Mouse (Mus musculus) liver, embryonic 11.5 days (tissue): ENCODE data around the gene Cstb. TPM values are rescaled to one million over a fixed set of nuclear protein-coding genes. Genes with fewer than 3 reads are reported as not detected.

ENCODE experiments used
- ATAC-seq: fragments of 200-750 bp; cut with Nextera tagmentation; replicated peaks from 2 replicates; pipeline ENCODE4 v1.8.0; 2017; ENCODE audit warnings: moderate number of reproducible peaks, mild to moderate bottlenecking, moderate TSS enrichment, moderate library complexity; ENCODE audit not compliant: low FRiP score
- DNase-seq: peaks from one replicate; pipeline ENCODE4 v3.0.0-alpha.2; 2017; ENCODE audit warnings: low spot score
- H3K27ac ChIP-seq: fragments of 300-500 bp; sonication (generic); 2 replicates; pipeline ENCODE4 v1.5.1; 2014; ENCODE audit warnings: mild to moderate bottlenecking, low read depth, low read length, control low read depth
- H3K27me3 ChIP-seq: fragments of 300-500 bp; sonication (generic); replicated peaks from 2 replicates; pipeline ENCODE4 v1.6.1; 2014; ENCODE audit warnings: low read length, mixed read lengths; ENCODE audit not compliant: control insufficient read depth, insufficient read depth
- H3K36me3 ChIP-seq: fragments of 300-500 bp; sonication (generic); 2 replicates; pipeline ENCODE4 v1.6.1; 2014; ENCODE audit warnings: mild to moderate bottlenecking, low read length, moderate library complexity, mixed read lengths; ENCODE audit not compliant: control insufficient read depth, insufficient read depth
- H3K4me1 ChIP-seq: fragments of 300-500 bp; sonication (generic); replicated peaks from 2 replicates; pipeline ENCODE4 v1.6.1; 2014; ENCODE audit warnings: low read length, mixed read lengths; ENCODE audit not compliant: control insufficient read depth, insufficient read depth
- H3K4me2 ChIP-seq: fragments of 300-500 bp; sonication (generic); 2 replicates; pipeline ENCODE4 v1.6.1; 2014; ENCODE audit warnings: mild to moderate bottlenecking, control low read depth, moderate library complexity
- H3K4me3 ChIP-seq: fragments of 300-500 bp; sonication (generic); 2 replicates; pipeline ENCODE4 v1.5.1; 2014; ENCODE audit warnings: low read depth, low read length, control low read depth
- H3K9ac ChIP-seq: fragments of 300-500 bp; sonication (generic); 2 replicates; pipeline ENCODE4 v1.6.1; 2014; ENCODE audit warnings: low read depth, low read length, control low read depth
- H3K9me3 ChIP-seq: fragments of 300-500 bp; sonication (generic); 2 replicates; pipeline ENCODE4 v1.6.1; 2016; ENCODE audit warnings: low read length, inconsistent platforms, mixed read lengths; ENCODE audit not compliant: control insufficient read depth
- WGBS: fragments of 180-500 bp; shearing (Covaris S2); extraction: QIAGEN DNeasy Blood & Tissue Kit; methylation state at CpG from one replicate; pipeline ENCODE4 v1.1.7; 2014; 5-methylcytosine and 5-hydroxymethylcytosine counted together
- polyA plus RNA-seq: library from polyadenylated mRNA; unstranded; fragments of >200 nt; fragmentation: Nextera tagmentation; extraction: Ambion mirVana; gene quantifications from 2 replicates; pipeline ENCODE4 v1.2.1, GENCODE M21; 2014

Gene Cstb
- polyA plus RNA-seq, 1 experiment from 2014 or later, result 148 TPM

GRCm38 (mm10) chr10:78466647-78467046 lies 41.2 kb downstream of the Cstb start:
- Histone ChIP-seq H3K4me2 (no peak overlapping the region), H3K9ac (no peak overlapping the region), H3K27me3 (no peaks in the 10 kb centered on the region), H3K9me3 (no peaks in the 10 kb centered on the region), H3K4me3 (no peak overlapping the region), H3K4me1 (peaks cover 12% of the 10 kb centered on the region; the same call in 1 of the 2 replicates), H3K36me3 (no peaks in the 10 kb centered on the region), H3K27ac (no peak overlapping the region)
- DNase-seq (no peak), ATAC-seq (no peak)
- 87% methylated on average over 9 of the region's 9 CpGs for WGBS

DNA sequence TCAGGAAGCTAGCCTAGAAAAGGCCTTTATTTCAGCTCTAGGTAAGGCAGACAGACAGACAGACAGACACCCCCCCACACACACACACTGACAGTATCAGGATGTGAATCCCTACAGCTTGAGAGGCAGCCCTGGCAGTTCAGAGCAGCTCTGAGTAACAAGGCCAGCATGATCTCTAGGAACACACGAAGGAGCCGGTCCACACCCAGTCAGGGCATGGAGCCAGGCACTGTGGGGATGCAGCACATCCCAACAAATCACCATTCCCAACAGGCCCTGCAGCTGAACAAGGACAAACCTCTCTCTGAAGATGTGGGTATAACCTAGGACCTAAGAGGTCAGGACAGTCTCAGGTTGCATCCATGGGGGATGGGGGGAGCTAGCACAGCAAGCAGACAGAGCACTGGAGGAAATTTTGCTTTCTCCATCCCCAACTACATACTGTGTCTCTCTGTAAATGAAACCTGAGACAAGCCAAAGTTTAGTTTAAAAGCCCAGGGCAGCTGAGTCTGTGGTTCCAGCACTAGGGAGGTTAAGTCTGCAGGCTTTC lies 42.4 kb downstream of the Cstb start:
- Histone ChIP-seq H3K27ac (no peak overlapping the region), H3K4me3 (no peak overlapping the region), H3K4me2 (no peak overlapping the region), H3K4me1 (peaks cover 12% of the 10 kb centered on the region; the same call in 1 of the 2 replicates), H3K36me3 (no peaks in the 10 kb centered on the region), H3K9ac (no peak overlapping the region), H3K9me3 (no peaks in the 10 kb centered on the region), H3K27me3 (no peaks in the 10 kb centered on the region)
- WGBS, result 65% methylated on average over 2 of the region's 2 CpGs
- no peak for ATAC-seq
- no peak for DNase-seq

GRCm38 (mm10) chr10:78470582-78471313 lies 45.3 kb downstream of the Cstb start:
- H3K36me3 ChIP-seq, result no peaks in the 10 kb centered on the region
- WGBS, result 52% methylated on average over 15 of the region's 15 CpGs
- no peaks in the 10 kb centered on the region for H3K9me3 ChIP-seq
- ATAC-seq (no peak), DNase-seq (no peak)
- H3K9ac ChIP-seq, result no peak overlapping the region
- H3K4me3 ChIP-seq, result no peak overlapping the region
- H3K4me2 ChIP-seq, result no peak overlapping the region
- no peak overlapping the region; the same call in 1 of the 2 replicates for H3K27ac ChIP-seq
- H3K4me1 ChIP-seq, result no peaks in the 10 kb centered on the region
- H3K27me3 ChIP-seq, result no peaks in the 10 kb centered on the region

- H3K4me3 ChIP-seq, result no peak overlapping the region
- H3K36me3 ChIP-seq, result no peaks in the 10 kb centered on the region
- no peaks in the 10 kb centered on the region for H3K9me3 ChIP-seq
- H3K27me3 ChIP-seq, result no peaks in the 10 kb centered on the region
- WGBS, result 80% methylated on average over 3 of the region's 3 CpGs
- H3K9ac ChIP-seq, result no peak overlapping the region
- DNase-seq (no peak), ATAC-seq (no peak)
- H3K4me1 ChIP-seq, result no peaks in the 10 kb centered on the region
- no peak overlapping the region for H3K4me2 ChIP-seq
- H3K27ac ChIP-seq, result no peak overlapping the region
Measured at GRCm38 (mm10) chr10:78472046-78472445, 46.6 kb downstream of the Cstb start.

DNA sequence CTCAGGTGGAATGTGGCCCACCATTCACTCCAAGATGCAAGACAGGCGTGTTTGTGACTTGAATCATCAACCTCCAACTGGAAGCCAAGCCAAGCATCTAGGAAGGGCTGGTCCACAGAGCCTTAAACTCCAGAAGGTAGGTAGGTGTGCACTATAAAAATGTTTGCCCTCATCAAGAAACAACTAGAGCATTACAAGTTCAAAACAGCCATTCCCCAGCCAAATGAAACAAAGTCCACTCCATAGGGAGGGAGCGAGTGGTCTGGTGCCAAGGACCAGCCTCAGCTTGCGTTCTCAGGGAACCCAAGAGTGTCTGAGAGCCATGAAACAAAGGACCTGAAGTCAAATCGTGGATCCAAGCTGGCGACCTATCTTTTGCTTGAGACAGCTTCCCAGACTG lies 48.0 kb downstream of the Cstb start:
- Histone ChIP-seq H3K4me3 (no peak overlapping the region), H3K9ac (no peak overlapping the region), H3K27me3 (no peaks in the 10 kb centered on the region), H3K4me2 (no peak overlapping the region), H3K27ac (no peak overlapping the region), H3K4me1 (no peaks in the 10 kb centered on the region), H3K36me3 (no peaks in the 10 kb centered on the region), H3K9me3 (no peaks in the 10 kb centered on the region)
- no peak for ATAC-seq
- no peak for DNase-seq
- 59% methylated on average over 5 of the region's 5 CpGs for WGBS

- Histone ChIP-seq H3K36me3 (no peaks in the 10 kb centered on the region), H3K27me3 (no peaks in the 10 kb centered on the region), H3K4me1 (no peaks in the 10 kb centered on the region), H3K9ac (no peak overlapping the region), H3K27ac (no peak overlapping the region), H3K4me3 (no peak overlapping the region), H3K4me2 (no peak overlapping the region), H3K9me3 (no peaks in the 10 kb centered on the region)
- ATAC-seq (no peak), DNase-seq (no peak)
- WGBS, result 74% methylated on average over 8 of the region's 8 CpGs
Measured at GRCm38 (mm10) chr10:78474759-78475158, 49.3 kb downstream of the Cstb start.

DNA sequence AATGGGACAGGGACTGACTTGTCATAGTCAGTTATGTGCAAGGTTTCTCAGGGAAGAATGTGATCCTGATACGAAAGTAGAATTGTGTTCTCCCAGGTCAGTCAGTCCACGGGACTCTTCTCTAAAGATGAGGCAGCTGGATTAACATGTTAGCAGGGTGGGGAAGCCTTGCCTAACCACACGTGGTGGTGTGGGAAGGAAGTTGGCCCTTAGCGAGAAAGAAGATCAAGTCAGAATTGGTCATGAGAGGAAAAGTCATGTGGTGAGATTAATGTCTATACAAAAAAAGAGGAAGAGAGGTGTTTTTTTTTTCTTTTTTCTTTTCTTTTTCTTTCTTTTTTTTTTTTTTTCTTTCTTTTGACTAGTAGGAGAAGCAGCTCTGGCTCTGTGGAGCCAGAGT lies 51.4 kb downstream of the Cstb start:
- no peak overlapping the region for H3K9ac ChIP-seq
- H3K4me1 ChIP-seq, result peaks cover 3% of the 10 kb centered on the region; the same call in 1 of the 2 replicates
- ATAC-seq (no peak), DNase-seq (no peak)
- no peak overlapping the region for H3K27ac ChIP-seq
- H3K4me2 ChIP-seq, result no peak overlapping the region
- 40% methylated on average over 4 of the region's 4 CpGs for WGBS
- no peaks in the 10 kb centered on the region for H3K36me3 ChIP-seq
- no peaks in the 10 kb centered on the region for H3K27me3 ChIP-seq
- no peak overlapping the region for H3K4me3 ChIP-seq
- no peaks in the 10 kb centered on the region for H3K9me3 ChIP-seq
